Mouse (Mus musculus) embryonic facial prominence, embryonic 14.5 days (tissue): ENCODE results near the gene Tspan31. TPM values are rescaled to one million over a fixed set of nuclear protein-coding genes. Genes with fewer than 3 reads are reported as not detected.

ENCODE experiments used
- ATAC-seq: fragments of 200-750 bp; cut with Nextera tagmentation; 2 replicates; pipeline ENCODE4 v1.8.0; 2017; ENCODE audit warnings: low read depth, moderate number of reproducible peaks, moderate TSS enrichment
- DNase-seq: peaks from one replicate; pipeline ENCODE4 v3.0.0-alpha.2; 2015; ENCODE audit warnings: low spot score
- H3K27ac ChIP-seq: fragments of 300-500 bp; sonication (generic); replicated peaks from 2 replicates; pipeline ENCODE4 v1.5.1; 2014; ENCODE audit warnings: low read depth, mild to moderate bottlenecking, low read length, moderate library complexity
- H3K27me3 ChIP-seq: fragments of 300-500 bp; sonication (generic); replicated peaks from 2 replicates; pipeline ENCODE4 v1.6.1; 2014; ENCODE audit warnings: low read length; ENCODE audit not compliant: control insufficient read depth, insufficient read depth
- H3K36me3 ChIP-seq: fragments of 300-500 bp; sonication (generic); 2 replicates; pipeline ENCODE4 v1.6.1; 2014; ENCODE audit warnings: low read length, mixed read lengths; ENCODE audit not compliant: control insufficient read depth, insufficient read depth
- H3K4me1 ChIP-seq: fragments of 300-500 bp; sonication (generic); 2 replicates; pipeline ENCODE4 v1.6.1; 2014; ENCODE audit warnings: antibody characterized with exemption, low read length; ENCODE audit not compliant: control insufficient read depth, insufficient read depth
- H3K4me2 ChIP-seq: fragments of 300-500 bp; sonication (generic); 2 replicates; pipeline ENCODE4 v1.6.1; 2014; ENCODE audit warnings: low read depth, mild to moderate bottlenecking, low read length, moderate library complexity, mixed read lengths
- H3K4me3 ChIP-seq: fragments of 300-500 bp; sonication (generic); 2 replicates; pipeline ENCODE4 v1.5.1; 2014; ENCODE audit warnings: low read depth, mild to moderate bottlenecking, low read length
- H3K9ac ChIP-seq: fragments of 300-500 bp; sonication (generic); 2 replicates; pipeline ENCODE4 v1.6.1; 2014; ENCODE audit warnings: low read depth, mild to moderate bottlenecking, low read length, moderate library complexity, mixed read lengths
- H3K9me3 ChIP-seq: fragments of 300-500 bp; sonication (generic); 2 replicates; pipeline ENCODE4 v1.6.1; 2016; ENCODE audit warnings: low read length; ENCODE audit not compliant: control insufficient read depth
- WGBS: fragments of 180-500 bp; shearing (Covaris S2); extraction: QIAGEN DNeasy Blood & Tissue Kit; methylation state at CpG from one replicate; pipeline ENCODE4 v1.1.7; 2014; 5-methylcytosine and 5-hydroxymethylcytosine counted together
- polyA plus RNA-seq: library from polyadenylated mRNA; unstranded; fragments of >200 nt; fragmentation: Nextera tagmentation; extraction: Ambion mirVana; gene quantifications from 2 replicates; pipeline ENCODE4 v1.2.1, GENCODE M21; 2014

Gene Tspan31
- polyA plus RNA-seq, 1 experiment from 2014 or later = 51.8 TPM

- Histone ChIP-seq H3K4me3 (no peak overlapping the region), H3K27ac (no peak overlapping the region), H3K9ac (no peak overlapping the region), H3K4me1 (no peaks in the 10 kb centered on the region), H3K36me3 (peaks cover 11% of the 10 kb centered on the region; the same call in 1 of the 2 replicates), H3K9me3 (no peaks in the 10 kb centered on the region), H3K4me2 (no peak overlapping the region), H3K27me3 (no peaks in the 10 kb centered on the region)
- no peak for ATAC-seq
- DNase-seq = no peak
- WGBS = 86% methylated on average over 8 of the region's 8 CpGs
Observed at GRCm38 (mm10) chr10:127033301-127033741, 36.7 kb downstream of the Tspan31 start.

DNA sequence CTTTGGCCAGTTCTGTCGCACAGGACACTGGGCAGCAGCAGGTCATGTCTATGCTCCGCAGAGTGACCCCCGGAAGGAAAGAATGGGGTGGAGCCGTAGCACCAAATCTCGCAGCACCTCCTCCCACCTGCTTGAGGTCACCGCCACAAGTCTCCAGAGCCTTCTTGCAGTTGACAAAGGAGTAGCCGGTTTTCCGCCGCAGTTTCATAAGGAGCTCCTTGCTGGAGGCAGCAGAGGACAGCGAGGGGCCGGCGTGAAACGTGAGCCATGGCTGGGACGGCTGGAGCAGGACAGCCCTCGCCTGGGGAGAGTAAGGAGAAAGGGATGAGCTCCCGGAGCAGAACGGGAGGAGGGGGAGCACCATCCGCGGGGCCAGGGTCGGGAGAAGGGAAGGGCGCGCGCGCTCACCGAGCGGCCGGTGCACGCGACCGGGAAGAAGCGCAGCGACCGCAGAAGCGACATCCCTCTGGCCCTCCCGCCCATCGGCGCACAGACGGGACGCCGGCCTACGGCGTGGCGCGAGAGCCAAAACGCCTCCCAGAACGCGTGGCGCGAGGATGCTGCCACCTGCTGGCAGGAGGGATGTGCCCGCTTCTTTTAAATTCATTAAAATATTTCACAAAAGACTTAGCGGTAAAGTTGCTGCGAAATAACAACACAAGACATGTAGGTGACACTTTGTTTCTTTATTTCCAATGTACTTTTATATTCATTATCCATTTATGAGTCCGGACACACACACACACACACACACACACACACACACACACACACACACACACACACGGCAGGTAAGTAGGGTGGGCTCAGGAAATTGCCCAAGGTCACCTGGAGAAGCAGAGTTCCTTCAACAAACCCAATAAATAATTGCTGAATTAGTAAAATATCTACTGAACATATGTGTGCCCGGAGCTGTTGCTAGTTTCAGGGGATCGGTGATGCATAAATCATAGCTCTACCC lies 39.4 kb downstream of the Tspan31 start, which contains the start of gene Tsfm:
Gene Tsfm, minus strand, starts transcription at position 505 of the 961 bp plus-strand sequence.
- H3K4me3 ChIP-seq = peak within 1 kb of the TSS; percentile 70
- no peaks in the 10 kb centered on the region for H3K4me1 ChIP-seq
- ATAC-seq (peak; percentile 91), DNase-seq (peak; percentile 94)
- H3K36me3 ChIP-seq = peaks cover 38% of the 10 kb centered on the region
- 7% methylated on average over 44 of the region's 56 CpGs for WGBS
- peak within 1 kb of the TSS; percentile 90 for H3K4me2 ChIP-seq
- peak within 1 kb of the TSS; percentile 81 for H3K9ac ChIP-seq
- H3K27me3 ChIP-seq = no peaks in the 10 kb centered on the region
- H3K27ac ChIP-seq = peak within 1 kb of the TSS; percentile 42
- no peaks in the 10 kb centered on the region for H3K9me3 ChIP-seq

DNA sequence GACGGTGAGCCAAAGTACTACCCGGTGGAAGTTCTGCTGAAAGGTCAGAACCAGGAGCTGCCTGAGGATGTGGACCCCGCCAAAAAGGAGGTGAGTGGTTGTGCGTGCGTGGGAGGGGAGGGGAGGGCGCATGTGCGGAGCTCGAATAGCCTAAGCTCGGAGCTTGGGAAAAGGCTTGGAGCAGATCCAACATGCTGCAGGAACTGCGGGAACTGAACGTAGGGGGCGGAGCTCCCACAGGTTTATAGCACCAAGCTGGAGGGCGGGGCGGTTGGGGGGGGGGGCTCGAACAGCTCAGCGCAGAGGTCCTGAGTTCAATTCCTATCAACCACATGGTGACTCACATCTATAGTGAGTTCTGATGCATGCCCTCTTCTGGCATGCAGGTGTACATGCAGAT lies 51.6 kb downstream of the Tspan31 start:
- H3K36me3 ChIP-seq = peaks cover 17% of the 10 kb centered on the region
- H3K4me3 ChIP-seq = no peak overlapping the region
- WGBS = 70% methylated on average over 16 of the region's 16 CpGs
- H3K9ac ChIP-seq = no peak overlapping the region
- H3K9me3 ChIP-seq = no peaks in the 10 kb centered on the region
- no peak overlapping the region for H3K4me2 ChIP-seq
- H3K27me3 ChIP-seq = no peaks in the 10 kb centered on the region
- ATAC-seq = no peak
- H3K4me1 ChIP-seq = no peaks in the 10 kb centered on the region
- H3K27ac ChIP-seq = no peak overlapping the region
- no peak for DNase-seq

Other genes with a start within 250 kb of the Tspan31 start
- gene Atp23, start 168.9 kb downstream of the Tspan31 start, polyA plus RNA-seq = 16.7 and 20.6 TPM in 2 replicates
- gene Ctdsp2, start 91.5 kb downstream of the Tspan31 start, polyA plus RNA-seq = 109 and 116 TPM in 2 replicates
- gene Avil, start 69.6 kb downstream of the Tspan31 start, polyA plus RNA-seq = 7.8 and 9.0 TPM in 2 replicates
- gene Tsfm, start 39.4 kb downstream of the Tspan31 start, polyA plus RNA-seq = 61.0 and 61.3 TPM in 2 replicates
- 47.7 and 55.9 TPM in 2 replicates for gene Mettl1, start 28.9 kb downstream of the Tspan31 start, polyA plus RNA-seq
- gene Eef1akmt3, start 28.8 kb downstream of the Tspan31 start, polyA plus RNA-seq = 0.84 and 1.0 TPM in 2 replicates
- 0.13 and 0.29 TPM in 2 replicates for gene Cyp27b1, start 22.0 kb downstream of the Tspan31 start, polyA plus RNA-seq
- gene March9, start 10.1 kb downstream of the Tspan31 start, polyA plus RNA-seq = 1.5 and 2.0 TPM in 2 replicates
- 1,371 and 1,625 TPM in 2 replicates for gene Cdk4, start 6.7 kb downstream of the Tspan31 start, polyA plus RNA-seq
- 0.45 and 0.72 TPM in 2 replicates for gene Agap2, start 5.0 kb upstream of the Tspan31 start, polyA plus RNA-seq
- gene Os9, start 50.9 kb upstream of the Tspan31 start, polyA plus RNA-seq = 59.3 and 62.9 TPM in 2 replicates
- 9.0 and 9.8 TPM in 2 replicates for gene B4galnt1, start 95.0 kb upstream of the Tspan31 start, polyA plus RNA-seq
- gene Slc26a10, start 110.4 kb upstream of the Tspan31 start, polyA plus RNA-seq = 0.86 and 1.7 TPM in 2 replicates
- gene Arhgef25, start 119.8 kb upstream of the Tspan31 start, polyA plus RNA-seq = 76.7 and 87.7 TPM in 2 replicates
- 112 and 120 TPM in 2 replicates for gene Dtx3, start 125.5 kb upstream of the Tspan31 start, polyA plus RNA-seq
- gene Pip4k2c, start 141.3 kb upstream of the Tspan31 start, polyA plus RNA-seq = 19.3 and 20.7 TPM in 2 replicates
- gene Kif5a, start 193.1 kb upstream of the Tspan31 start, polyA plus RNA-seq = 13.7 and 14.6 TPM in 2 replicates
- gene Dctn2, start 196.1 kb upstream of the Tspan31 start, polyA plus RNA-seq = 166 and 186 TPM in 2 replicates
- gene Mbd6, start 218.8 kb upstream of the Tspan31 start, polyA plus RNA-seq = 15.8 and 17.6 TPM in 2 replicates
- gene Mars, start 241.5 kb upstream of the Tspan31 start, polyA plus RNA-seq = 106 and 108 TPM in 2 replicates